Mouse (Mus musculus) layer of hippocampus, adult 9-11 months (tissue): ENCODE measurements around the gene Piezo1.

Experiments used
- DNase-seq: peaks from one replicate; pipeline ENCODE4 v3.0.0; 2022

Piezo1 gene

GRCm38 (mm10) chr8:122569329-122569728 lies 18.2 kb upstream of the Piezo1 start:
- DNase-seq, result no peak

GRCm38 (mm10) chr8:122568881-122569309 lies 17.8 kb upstream of the Piezo1 start:
- no peak for DNase-seq

- DNase-seq, result no peak
Observed at GRCm38 (mm10) chr8:122568109-122568504, 17.0 kb upstream of the Piezo1 start.

DNA sequence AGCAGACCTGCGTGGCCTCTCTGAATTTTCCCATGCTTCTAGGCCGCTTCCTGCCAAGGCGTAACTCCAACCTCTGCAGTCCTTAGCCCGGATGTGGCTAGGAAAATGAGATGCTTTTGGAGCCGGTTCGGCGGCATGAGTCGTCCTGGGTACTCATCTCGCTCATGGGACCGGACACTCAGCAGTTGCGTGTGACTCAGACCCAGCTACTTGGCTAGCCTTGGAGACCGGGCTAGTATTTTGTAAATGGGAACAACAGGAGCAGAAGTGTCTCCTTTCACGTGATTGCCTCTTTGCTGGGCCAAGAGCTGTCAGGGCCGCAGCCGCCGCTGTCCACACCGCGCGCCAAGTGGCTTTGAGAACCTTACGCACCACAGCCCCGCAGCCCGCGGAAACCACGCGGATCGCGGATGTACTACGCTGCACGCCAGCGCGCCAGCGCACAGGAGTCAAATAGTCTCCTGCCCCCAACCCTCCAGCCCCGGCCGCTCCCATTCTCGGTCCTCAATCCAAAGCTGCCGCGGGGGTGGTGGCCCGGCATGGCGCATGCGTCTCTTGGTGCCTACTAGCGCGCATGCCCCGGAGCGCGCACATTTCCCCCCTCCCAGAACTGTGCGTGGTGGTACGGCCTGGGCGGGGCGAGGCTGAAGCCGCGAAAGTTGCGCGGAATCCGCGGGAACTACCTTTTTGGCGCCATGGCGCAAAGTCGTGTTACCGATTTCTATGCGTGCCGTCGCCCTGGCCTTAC lies 16.4 kb upstream of the Piezo1 start, which contains the start of gene Cdt1:
Gene Cdt1 (plus strand): TSS at position 655 of the 748 bp plus-strand sequence.
- peak; percentile 96 for DNase-seq

- no peak for DNase-seq
Observed at GRCm38 (mm10) chr8:122566766-122567165, 15.6 kb upstream of the Piezo1 start.

GRCm38 (mm10) chr8:122564363-122565352 lies 13.5 kb upstream of the Piezo1 start:
- no peak for DNase-seq

DNA sequence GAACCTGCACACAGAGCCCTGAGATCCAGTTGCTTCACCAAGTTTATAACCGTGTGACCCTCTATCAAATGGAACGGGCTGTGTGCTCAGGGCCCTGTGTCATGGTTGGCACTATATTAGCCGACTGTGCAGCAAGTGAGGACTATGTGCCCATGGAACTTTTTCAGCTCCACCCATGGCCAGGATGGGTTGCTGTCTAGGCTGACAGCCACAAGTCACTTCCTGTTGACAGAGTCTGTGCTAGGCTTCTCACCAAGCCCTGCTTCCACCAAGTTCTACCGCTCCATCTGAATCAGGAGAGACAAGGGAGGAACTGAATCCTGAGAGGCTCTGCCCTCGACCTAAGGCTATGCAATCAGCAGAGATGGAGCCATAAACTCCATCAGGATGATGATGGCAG lies 10.1 kb upstream of the Piezo1 start:
- DNase-seq, result peak; percentile 74

DNA sequence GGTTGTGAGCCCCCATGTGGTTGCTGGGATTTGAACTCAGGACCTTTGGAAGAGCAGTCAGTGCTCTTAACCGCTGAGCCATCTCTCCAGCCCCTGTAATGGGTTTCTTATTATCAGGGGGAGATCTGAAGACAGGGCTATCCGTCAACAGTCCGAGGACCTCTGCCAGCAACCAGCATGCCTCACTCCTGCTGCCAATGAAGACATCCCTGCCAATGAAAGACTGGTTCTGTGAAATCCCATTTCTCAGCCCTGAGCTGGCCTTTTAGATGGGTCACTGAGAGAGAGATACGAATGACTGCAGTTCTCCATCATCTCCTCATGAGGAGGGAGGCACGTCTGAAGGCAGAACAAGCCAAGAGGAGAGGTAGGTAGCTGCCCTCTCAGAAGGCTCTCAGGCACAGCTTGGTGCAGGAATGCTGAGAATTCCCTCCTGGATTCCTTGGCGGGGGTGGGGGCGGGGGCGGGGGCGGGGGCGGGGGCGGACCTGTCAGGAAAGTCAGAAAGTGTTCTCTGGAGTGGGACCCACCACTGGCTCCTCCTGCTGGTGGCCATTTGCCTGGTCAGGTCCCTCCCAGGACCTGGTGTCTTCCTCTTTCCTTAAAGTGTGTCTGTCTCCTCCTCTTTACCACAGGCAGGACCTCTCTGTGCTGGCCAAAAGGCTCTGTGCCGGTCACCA lies 7.7 kb upstream of the Piezo1 start:
- DNase-seq, result no peak

DNA sequence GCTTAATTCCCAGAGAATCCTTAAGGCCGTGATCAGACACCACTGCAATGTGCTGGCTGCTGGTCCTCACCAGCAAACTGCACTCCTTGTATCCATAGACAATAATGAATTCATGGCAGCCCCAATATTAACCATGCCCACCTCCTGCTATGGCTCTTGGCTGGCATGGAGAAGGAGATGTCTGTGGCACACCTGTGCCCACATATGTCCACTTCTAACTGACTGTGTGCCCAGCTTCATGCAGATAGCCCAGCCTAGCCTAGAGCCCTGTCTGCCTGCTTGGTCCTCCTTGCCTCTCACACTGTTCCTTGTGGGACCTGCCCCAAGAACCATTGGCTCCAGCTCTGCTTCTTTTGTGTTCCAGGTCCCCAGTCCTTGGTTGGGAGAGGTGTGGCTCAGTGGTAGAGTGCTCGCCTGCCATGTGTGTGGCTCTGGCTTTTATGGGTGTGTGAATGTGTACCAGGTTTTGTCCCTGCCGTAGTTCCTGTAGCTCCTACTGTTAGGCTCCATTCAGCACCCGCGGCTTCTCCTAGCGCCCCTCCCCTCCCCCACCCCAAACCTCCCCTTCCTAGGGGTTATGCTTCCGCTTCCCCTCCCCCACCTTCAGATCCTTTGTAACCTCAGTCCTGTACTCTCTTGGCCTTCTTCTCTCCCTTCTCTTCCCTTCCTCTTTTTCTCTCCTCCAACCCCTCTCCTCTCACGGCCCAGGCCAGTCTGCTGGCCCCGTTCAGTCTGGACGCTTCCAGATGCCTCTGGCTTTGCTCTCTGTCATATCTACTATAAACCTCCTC lies 6.3 kb upstream of the Piezo1 start:
- DNase-seq, result no peak

DNA sequence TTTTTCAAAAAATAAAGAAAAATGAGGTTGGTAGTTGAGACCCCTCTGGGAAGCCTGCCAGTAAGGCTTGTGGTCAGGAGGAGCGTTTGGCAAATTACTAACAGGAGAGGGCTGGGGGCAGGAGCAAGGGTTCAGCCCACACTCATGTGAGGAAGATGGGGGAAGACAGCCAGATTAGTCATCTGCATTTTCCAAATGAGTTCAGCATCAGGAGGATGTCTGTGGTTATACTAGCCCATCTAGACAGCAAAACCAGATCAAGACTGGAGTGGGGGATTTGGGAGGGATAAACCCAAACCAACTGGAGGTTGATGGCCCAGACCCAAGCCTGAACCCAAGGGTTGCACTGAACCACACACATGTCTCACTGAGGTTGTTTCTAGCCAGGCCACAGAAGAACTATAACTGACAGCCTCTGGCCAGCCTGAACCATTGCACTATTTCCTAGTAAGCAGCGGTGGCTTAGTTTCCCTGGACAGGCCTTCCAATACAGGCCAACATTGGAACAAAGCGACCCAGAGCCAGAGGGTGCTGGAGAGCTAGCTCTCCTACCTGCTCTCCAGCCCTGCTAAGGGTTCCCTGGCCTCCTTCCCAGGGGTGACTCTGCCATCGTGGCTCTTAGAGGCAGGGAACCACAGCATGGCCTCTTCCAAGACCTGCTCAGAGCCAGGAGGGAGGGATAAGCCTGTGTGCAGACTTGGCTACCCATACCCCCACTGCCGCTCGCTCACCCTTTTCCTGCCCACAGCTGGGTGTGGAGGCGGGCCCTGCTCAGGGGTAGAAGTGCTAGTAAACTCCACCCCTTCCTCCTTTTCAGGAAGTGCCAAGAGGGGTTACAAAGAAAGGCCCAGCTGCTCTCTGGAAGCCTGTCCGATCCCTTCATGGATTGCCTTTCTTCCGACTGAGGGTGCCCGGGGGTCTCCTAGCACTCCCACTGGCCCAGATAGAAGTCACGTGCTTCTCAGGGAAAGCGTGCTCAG lies 5.2 kb upstream of the Piezo1 start:
- DNase-seq, result no peak

GRCm38 (mm10) chr8:122554786-122555185 lies 3.7 kb upstream of the Piezo1 start:
- peak; percentile 83 for DNase-seq

DNA sequence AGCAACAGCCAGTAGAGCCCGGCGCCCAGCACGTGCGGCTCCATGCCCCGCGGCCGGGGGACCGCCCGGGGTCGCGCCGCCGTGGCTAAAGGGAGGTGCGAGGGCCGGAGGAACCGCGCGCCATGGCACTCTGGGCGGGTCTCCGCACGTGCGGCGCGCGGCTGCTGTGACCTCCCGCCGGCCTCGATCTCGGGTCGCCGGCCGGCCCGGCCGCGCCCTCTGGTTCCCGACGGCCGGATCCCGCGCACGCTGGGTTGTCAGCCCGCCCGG lies 199 bp downstream of the Piezo1 start:
- no peak for DNase-seq

DNA sequence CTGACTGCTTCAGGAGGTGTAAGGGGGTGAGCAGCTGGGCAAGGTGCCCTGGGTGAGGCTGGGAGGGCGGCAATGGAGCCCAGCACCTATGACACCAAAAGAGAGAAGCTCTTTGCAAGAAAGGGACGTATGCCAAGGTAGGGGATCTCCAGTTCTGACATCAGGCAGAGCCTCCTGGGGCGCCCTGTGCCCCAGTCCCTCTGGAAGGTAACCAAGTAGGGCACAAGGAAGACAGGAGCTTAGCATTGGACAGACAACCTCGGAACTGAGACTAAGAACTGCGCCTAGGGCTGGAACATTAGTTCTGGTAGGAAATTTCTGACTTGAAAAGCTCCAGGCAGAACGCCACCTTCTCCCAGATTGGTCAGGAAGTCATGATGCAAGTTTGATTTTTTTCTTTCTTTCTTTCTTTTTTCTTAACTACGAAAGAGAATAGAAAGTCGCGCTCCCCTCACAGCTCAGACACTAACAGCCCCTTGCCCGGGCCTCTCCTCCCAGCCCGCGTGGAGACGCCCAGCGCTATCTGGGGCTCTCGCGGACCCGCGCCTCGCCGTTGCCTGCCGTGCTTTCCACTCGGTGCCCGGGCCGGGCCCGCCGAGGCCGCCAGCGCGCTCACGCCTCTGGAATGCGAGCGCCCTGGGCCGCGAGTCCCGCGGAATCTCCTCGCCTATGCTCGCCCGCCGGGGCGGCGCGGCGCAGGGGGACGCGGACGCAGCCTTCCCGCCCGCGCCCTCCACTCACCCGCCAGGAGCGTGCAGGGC lies 715 bp downstream of the Piezo1 start:
- DNase-seq, result no peak

- no peak for DNase-seq
Observed at GRCm38 (mm10) chr8:122548891-122549439, 2.2 kb downstream of the Piezo1 start.

GRCm38 (mm10) chr8:122548331-122548730 lies 2.8 kb downstream of the Piezo1 start:
- DNase-seq, result no peak

- peak; percentile 61 for DNase-seq
Observed at GRCm38 (mm10) chr8:122547815-122548214, 3.3 kb downstream of the Piezo1 start.

DNA sequence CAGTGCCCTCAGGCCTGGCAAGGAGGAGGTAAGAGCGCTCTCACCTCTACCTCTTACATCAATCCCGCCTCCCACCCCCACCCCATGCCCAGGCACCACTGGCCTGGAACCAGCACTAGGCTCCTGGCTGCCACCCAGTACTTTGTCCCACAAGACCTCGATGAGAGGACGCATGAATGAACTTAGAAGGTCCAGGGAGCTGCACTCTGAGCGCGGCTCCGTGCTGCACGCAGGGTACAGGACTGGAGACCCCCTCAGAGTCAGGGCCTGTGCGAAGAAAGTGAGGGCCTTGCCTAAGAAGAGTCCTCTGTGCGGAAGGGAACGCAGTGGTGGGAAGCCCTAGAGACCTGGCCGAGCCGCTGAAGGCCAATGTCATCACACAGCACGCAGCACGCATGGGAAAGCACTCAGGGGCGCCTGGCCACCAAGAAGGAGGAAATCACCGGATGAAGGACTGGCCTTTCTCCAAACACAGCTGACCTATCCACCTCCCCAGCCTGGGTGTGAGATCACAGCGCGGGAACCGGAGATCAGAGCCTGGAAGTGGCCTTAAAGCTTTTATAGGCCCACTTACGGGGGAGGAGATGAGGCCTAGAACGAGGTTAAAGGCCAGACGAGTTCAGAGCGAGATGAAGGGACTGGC lies 4.2 kb downstream of the Piezo1 start:
- no peak for DNase-seq

- no peak for DNase-seq
Observed at GRCm38 (mm10) chr8:122546066-122546755, 4.9 kb downstream of the Piezo1 start.

- DNase-seq, result no peak
Observed at GRCm38 (mm10) chr8:122544138-122544537, 7.0 kb downstream of the Piezo1 start.
